Mouse (Mus musculus) hindbrain, embryonic 14.5 days (tissue): ENCODE results near the gene Palm3. TPM values are rescaled to one million over a fixed set of nuclear protein-coding genes. Genes with fewer than 3 reads are reported as not detected.
A peak's percentile ranks its signal among the peaks of the same experiment; 100 is the strongest.

Source experiments
- ATAC-seq: fragments of 200-750 bp; cut with Nextera tagmentation; 2 replicates; pipeline ENCODE4 v1.8.0; 2017; ENCODE audit warnings: moderate number of reproducible peaks, mild to moderate bottlenecking, moderate TSS enrichment, moderate library complexity; ENCODE audit not compliant: low FRiP score
- DNase-seq: peaks from one replicate; pipeline ENCODE4 v3.0.0-alpha.2; 2015; ENCODE audit warnings: low spot score
- H3K27ac ChIP-seq: fragments of 300-500 bp; sonication (generic); 2 replicates; pipeline ENCODE4 v1.5.1; 2014; ENCODE audit warnings: mild to moderate bottlenecking, moderate library complexity
- H3K27me3 ChIP-seq: fragments of 300-500 bp; sonication (generic); 2 replicates; pipeline ENCODE4 v1.6.1; 2014; ENCODE audit warnings: mild to moderate bottlenecking, low read length, mixed read lengths; ENCODE audit not compliant: control insufficient read depth, insufficient read depth
- H3K36me3 ChIP-seq: fragments of 300-500 bp; sonication (generic); replicated peaks from 2 replicates; pipeline ENCODE4 v1.6.1; 2014; ENCODE audit not compliant: control insufficient read depth, insufficient read depth
- H3K4me1 ChIP-seq: fragments of 300-500 bp; sonication (generic); replicated peaks from 2 replicates; pipeline ENCODE4 v1.6.1; 2014; ENCODE audit warnings: antibody characterized with exemption, low read length, mixed read lengths; ENCODE audit not compliant: control insufficient read depth, insufficient read depth
- H3K4me2 ChIP-seq: fragments of 300-500 bp; sonication (generic); replicated peaks from 2 replicates; pipeline ENCODE4 v1.6.1; 2014; ENCODE audit warnings: mild to moderate bottlenecking, moderate library complexity
- H3K4me3 ChIP-seq: fragments of 300-500 bp; sonication (generic); replicated peaks from 2 replicates; pipeline ENCODE4 v1.5.1; 2014; ENCODE audit warnings: mild to moderate bottlenecking, low read length
- H3K9ac ChIP-seq: fragments of 300-500 bp; sonication (generic); 2 replicates; pipeline ENCODE4 v1.6.1; 2014
- H3K9me3 ChIP-seq: fragments of 300-500 bp; sonication (generic); 2 replicates; pipeline ENCODE4 v1.6.1; 2016; ENCODE audit warnings: low read length; ENCODE audit not compliant: control insufficient read depth
- WGBS: fragments of 180-500 bp; shearing (Covaris S2); extraction: QIAGEN DNeasy Blood & Tissue Kit; methylation state at CpG from one replicate; pipeline ENCODE4 v1.1.7; 2014; 5-methylcytosine and 5-hydroxymethylcytosine counted together
- microRNA counts: library from miRNA; unstranded; fragments of <30 nt; microRNA quantifications from one replicate; lab custom pipeline; 2016
- microRNA-seq: library from miRNA; unstranded; fragments of <30 nt; microRNA quantifications from one replicate; pipeline ENCODE4, GENCODE M21; 2016
- polyA plus RNA-seq: library from polyadenylated mRNA; unstranded; fragments of >200 nt; fragmentation: Nextera tagmentation; extraction: Ambion mirVana; gene quantifications from 2 replicates; pipeline ENCODE4 v1.2.1, GENCODE M21; 2014

Palm3 gene
- polyA plus RNA-seq, 1 experiment from 2014 or later, result 5.5 TPM

- Histone ChIP-seq H3K9me3 (no peaks in the 10 kb centered on the region), H3K36me3 (peaks cover 22% of the 10 kb centered on the region), H3K27ac (peak overlapping the region; percentile 75), H3K9ac (peak overlapping the region; percentile 46), H3K4me2 (peak overlapping the region; percentile 17; the same call in 1 of the 2 replicates), H3K4me1 (peaks cover 23% of the 10 kb centered on the region), H3K4me3 (no peak overlapping the region), H3K27me3 (no peaks in the 10 kb centered on the region)
- ATAC-seq (no peak), DNase-seq (no peak)
- WGBS, result 33% methylated on average over 10 of the region's 10 CpGs
Measured at GRCm38 (mm10) chr8:84073230-84073976, 52.1 kb downstream of the Palm3 start.

- peaks cover 12% of the 10 kb centered on the region for H3K4me1 ChIP-seq
- no peaks in the 10 kb centered on the region for H3K9me3 ChIP-seq
- no peak overlapping the region for H3K4me2 ChIP-seq
- no peak for ATAC-seq
- H3K27ac ChIP-seq, result no peak overlapping the region
- H3K27me3 ChIP-seq, result no peaks in the 10 kb centered on the region
- H3K36me3 ChIP-seq, result peaks cover 47% of the 10 kb centered on the region
- no peak overlapping the region for H3K4me3 ChIP-seq
- no peak overlapping the region for H3K9ac ChIP-seq
- no peak for DNase-seq
- 96% methylated on average over 1 of the region's 1 CpGs for WGBS
Measured at GRCm38 (mm10) chr8:84076412-84076811, 55.1 kb downstream of the Palm3 start.

GRCm38 (mm10) chr8:84076849-84077248 is 55.6 kb downstream of the Palm3 start:
- 97% methylated on average over 3 of the region's 3 CpGs for WGBS
- Histone ChIP-seq H3K4me1 (peaks cover 12% of the 10 kb centered on the region), H3K4me3 (no peak overlapping the region), H3K27ac (no peak overlapping the region), H3K36me3 (peaks cover 51% of the 10 kb centered on the region), H3K9ac (no peak overlapping the region), H3K9me3 (no peaks in the 10 kb centered on the region), H3K4me2 (no peak overlapping the region), H3K27me3 (no peaks in the 10 kb centered on the region)
- ATAC-seq (no peak), DNase-seq (no peak)

GRCm38 (mm10) chr8:84079206-84079605 is 57.9 kb downstream of the Palm3 start:
- peaks cover 72% of the 10 kb centered on the region for H3K36me3 ChIP-seq
- H3K4me1 ChIP-seq, result no peaks in the 10 kb centered on the region

More at GRCm38 (mm10) chr8:84079206-84079605, 57.9 kb downstream of the Palm3 start:
- Histone ChIP-seq H3K4me2 (no peak overlapping the region), H3K9ac (no peak overlapping the region), H3K27ac (no peak overlapping the region), H3K4me3 (no peak overlapping the region), H3K9me3 (no peaks in the 10 kb centered on the region), H3K27me3 (no peaks in the 10 kb centered on the region)
- no peak for DNase-seq
- 93% methylated on average over 5 of the region's 5 CpGs for WGBS
- no peak for ATAC-seq

MicroRNAs encoded within 50 kb of the gene (microRNA counts, 519-probe panel; counts per million panel counts)
- microRNA mmu-miR-1199 (lab: Ali Mortazavi, UCI), result not detected

Small RNAs within 50 kb of the gene (microRNA-seq; reads per million reads assigned to microRNA genes)
- gene Mir1199 (not detected), gene Mir8111 (1.5 reads per million)

Other genes starting within 250 kb of the Palm3 start
- gene Adgrl1, start 121.4 kb upstream of the Palm3 start, polyA plus RNA-seq, result 67.1 and 72.0 TPM in 2 replicates
- gene Gm10644, start 66.3 kb upstream of the Palm3 start, polyA plus RNA-seq, result 0.76 and 1.1 TPM in 2 replicates
- gene Asf1b, start 66.0 kb upstream of the Palm3 start, polyA plus RNA-seq, result 10.5 and 10.7 TPM in 2 replicates
- 194 and 218 TPM in 2 replicates for gene Prkaca, start 48.5 kb upstream of the Palm3 start, polyA plus RNA-seq
- gene Samd1, start 23.8 kb upstream of the Palm3 start, polyA plus RNA-seq, result 11.1 and 11.3 TPM in 2 replicates
- gene 1700067K01Rik, start 20.0 kb upstream of the Palm3 start, polyA plus RNA-seq, result 0.54 and 0.76 TPM in 2 replicates
- gene 2210011C24Rik, start 9.3 kb upstream of the Palm3 start, polyA plus RNA-seq, result 0.52 and 0.77 TPM in 2 replicates
- gene Il27ra, start 21.1 kb downstream of the Palm3 start, polyA plus RNA-seq, result 0.34 and 0.48 TPM in 2 replicates
- gene Rln3, start 23.5 kb downstream of the Palm3 start, polyA plus RNA-seq, result 1.6 and 4.7 TPM in 2 replicates
- 2.1 and 2.7 TPM in 2 replicates for gene Gm10643, start 43.7 kb downstream of the Palm3 start, polyA plus RNA-seq
- 11.0 and 11.5 TPM in 2 replicates for gene Rfx1, start 45.4 kb downstream of the Palm3 start, polyA plus RNA-seq
- gene Dcaf15, start 83.3 kb downstream of the Palm3 start, polyA plus RNA-seq, result 17.4 and 18.9 TPM in 2 replicates
- gene Podnl1, start 104.5 kb downstream of the Palm3 start, polyA plus RNA-seq, result 0.48 and 0.59 TPM in 2 replicates
- 30.4 and 33.3 TPM in 2 replicates for gene Cc2d1a, start 126.5 kb downstream of the Palm3 start, polyA plus RNA-seq
- gene 4930432K21Rik, start 126.6 kb downstream of the Palm3 start, polyA plus RNA-seq, result 1.4 TPM in 2 replicates
- gene Nanos3, start 163.7 kb downstream of the Palm3 start, polyA plus RNA-seq, result 7.8 and 10.4 TPM in 2 replicates
- 20.0 and 20.6 TPM in 2 replicates for gene Zswim4, start 215.6 kb downstream of the Palm3 start, polyA plus RNA-seq
- 268 and 296 TPM in 2 replicates for gene D8Ertd738e, start 228.2 kb downstream of the Palm3 start, polyA plus RNA-seq
- 38.9 and 40.2 TPM in 2 replicates for gene Mri1, start 235.9 kb downstream of the Palm3 start, polyA plus RNA-seq
- gene Ccdc130, start 248.9 kb downstream of the Palm3 start, polyA plus RNA-seq, result 22.7 and 27.1 TPM in 2 replicates